Mouse (Mus musculus): ENCODE data around the gene Gsto1.
"Not testable (repeated sequence)": the region's sequence is repeated elsewhere in the genome, so short reads cannot be mapped to it uniquely, and the experiment has no call there.

Gene Gsto1

DNA sequence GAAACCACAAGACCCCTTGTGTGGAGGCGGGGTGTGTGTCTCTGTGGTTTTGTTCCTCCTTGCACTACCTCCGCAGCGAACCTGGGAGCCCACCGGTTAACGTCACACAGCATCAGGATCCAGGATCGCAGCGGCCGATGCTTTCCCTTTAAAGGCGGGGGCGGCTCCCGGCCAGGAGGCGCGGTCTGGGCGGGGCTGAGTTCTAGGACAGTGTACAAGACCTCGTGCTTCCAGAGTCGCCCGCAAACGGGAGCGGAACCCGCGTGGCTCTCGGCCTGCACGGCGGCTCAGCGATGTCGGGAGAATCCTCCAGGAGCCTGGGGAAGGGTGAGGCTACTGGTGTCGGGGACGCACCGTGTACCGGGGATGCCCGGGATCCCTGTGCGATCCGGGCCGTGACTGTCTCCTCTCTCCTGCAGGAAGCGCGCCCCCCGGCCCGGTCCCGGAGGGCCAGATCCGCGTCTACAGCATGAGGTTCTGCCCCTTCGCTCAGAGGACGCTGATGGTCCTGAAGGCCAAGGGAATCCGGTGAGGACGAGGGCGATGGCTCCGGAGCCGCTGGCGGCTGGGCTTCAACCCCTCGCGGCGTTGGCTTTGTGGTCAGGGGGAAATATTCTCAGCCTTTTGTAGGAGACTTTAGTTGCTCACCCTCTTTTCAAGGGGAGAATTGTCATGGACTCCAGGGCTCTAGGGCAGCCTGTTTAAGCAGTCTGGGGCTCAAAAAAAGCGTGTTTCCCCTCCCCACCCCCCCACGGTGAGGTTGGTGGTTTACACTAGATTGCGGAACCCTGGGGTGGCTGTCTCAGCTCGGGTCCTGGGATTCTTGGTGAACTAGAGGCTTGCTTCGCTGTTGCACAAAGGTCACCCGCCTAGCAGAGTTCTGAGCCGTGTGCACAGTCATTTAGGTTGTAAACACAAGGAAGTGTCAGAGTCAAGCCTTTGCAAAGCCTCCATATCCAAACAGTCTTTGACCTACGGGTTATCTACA is at the start of gene Gsto1:
Gene Gsto1 (plus strand): TSS at position 175 of the 988 bp plus-strand sequence.
- DNase-seq, result peak; percentile 88

DNA sequence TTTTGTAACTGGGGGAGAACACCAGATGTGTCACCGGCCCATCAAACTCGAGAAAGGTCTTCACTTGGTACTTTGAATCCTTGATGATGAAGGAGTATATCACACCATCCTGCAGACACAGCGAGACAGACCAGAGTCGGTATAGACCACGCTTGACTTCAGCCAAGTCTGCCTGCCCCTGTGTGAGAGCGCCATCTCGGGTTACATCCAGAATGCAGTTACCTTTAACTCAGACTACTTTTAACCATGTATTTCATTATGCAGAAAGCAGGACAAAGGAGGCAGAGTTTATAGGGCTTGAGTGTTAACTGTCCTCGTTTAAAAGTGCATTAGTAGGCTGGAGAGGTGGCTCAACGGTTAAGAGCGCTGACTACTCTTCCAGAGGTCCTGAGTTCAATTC is 42.7 kb upstream of the Gsto1 start:
- DNase-seq, result no peak

DNA sequence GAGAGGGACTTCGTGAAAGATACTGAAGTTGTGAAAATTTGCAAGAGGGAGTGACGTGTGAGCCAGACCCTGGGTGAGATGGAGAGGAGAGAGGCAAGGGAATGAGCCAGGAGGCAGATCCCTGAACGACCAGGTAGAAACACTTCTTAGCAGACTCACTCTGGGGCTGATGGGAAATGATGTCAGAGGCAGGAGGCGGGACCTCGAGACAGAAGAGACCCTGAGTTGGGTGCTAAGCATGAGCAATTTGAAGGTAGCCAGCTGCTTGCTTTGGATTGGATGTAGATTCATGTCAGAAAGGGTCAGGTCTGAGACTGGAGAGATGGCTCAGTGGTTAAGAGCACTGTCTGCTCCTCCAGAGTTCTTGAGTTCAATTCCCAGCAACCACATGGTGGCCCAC is 40.0 kb upstream of the Gsto1 start:
- no peak for DNase-seq

DNA sequence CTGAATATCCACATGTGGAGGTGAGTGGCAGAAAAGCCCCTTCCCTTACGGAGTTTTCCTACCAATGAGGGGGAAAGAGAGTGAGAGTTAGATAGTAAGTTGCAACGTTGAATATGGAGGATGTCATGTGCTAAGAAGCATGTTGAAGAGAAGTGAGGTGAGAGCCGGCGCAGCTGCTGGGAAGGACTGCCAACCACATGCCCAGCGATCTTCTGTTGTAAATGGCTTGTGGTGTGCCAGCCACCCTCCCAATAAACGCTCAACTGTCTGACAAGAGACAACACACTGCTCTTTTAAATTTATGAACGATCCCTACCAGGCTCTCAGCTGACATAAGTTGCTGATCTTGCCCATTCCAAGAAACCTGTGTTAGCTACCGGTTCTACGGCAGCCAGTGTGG is 37.1 kb upstream of the Gsto1 start:
- no peak for DNase-seq

DNA sequence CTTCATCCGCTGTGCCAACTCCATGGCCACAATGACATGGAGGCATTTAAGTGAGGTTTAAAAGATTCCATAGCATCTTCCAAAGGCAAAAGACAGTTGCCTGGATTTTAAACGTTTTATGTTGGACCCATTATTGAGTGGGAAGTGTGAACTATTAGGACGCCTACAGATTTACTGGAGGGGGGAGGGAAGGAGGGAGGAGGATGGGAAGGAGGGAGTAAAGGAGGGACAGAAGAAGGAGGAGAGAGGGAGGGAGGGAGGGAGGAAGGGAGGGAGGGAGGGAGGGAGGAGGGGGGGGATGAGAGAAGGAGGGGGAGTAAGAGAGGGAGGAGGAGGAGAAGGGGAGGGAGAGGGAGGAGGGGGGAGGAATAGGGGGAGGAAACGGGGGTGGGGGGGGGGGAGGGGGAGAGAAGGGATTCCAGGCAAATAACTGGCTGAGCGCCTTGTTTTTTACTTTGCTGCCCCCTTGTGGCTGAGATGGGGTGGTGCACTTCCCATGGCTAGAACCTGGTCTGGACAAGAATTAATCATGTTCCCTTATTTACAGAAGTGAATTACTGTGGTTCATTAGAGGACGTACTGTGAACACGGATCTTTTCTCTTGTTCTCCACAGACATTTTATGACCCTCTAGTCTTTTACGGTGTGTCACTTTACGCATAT is 33.8 kb upstream of the Gsto1 start:
- peak; percentile 63 for DNase-seq

DNA sequence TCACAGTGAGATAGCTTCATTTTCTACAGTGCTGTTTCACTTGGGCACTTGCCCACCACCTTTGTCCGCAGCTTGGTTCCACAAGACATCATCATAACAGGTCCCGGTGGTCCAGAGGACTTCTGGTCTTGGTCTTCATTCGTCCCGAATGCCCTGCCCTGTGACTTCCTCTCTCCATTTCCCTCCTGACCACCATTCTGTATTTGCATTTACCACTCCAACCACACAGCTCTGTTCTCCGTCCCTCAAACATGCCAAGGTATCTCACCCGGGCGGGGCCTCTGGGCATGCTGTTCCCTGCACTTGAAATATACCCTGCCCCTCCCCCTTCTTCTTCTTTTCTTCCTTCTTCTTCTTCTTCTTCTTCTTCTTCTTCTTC is 33.3 kb upstream of the Gsto1 start:
- no peak for DNase-seq

DNA sequence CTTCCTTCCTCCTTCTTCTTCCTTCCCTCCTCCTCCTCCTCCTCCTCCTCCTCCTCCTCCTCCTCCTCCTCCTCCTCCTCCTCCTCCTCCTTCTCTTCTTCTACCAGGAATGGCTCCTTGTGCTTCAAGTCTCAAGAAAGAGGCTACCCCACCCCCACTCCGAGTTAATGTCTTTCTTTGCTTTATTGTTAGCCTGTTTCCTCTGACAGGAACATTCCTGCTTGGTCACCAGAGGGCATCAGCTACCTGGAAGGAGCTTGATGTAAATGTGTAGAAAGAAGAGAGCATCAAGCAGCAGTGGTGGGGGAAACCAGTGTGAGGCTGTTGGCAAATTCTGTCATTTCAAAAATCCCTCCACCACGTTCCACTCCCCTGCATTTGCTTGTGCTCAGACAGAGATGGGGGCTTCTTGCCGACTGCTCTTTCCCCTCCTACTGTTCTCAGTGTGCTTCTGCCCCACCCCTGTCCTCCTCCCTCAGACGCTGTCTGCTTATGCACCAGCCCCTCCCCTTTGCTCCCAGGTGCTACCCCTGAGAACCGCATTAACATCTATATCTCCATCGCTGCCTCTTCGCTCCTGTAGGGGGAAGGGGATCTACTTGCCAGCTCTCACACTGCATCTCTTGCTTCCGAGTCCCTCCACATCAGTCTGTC is 32.5 kb upstream of the Gsto1 start:
- DNase-seq, result no peak

DNA sequence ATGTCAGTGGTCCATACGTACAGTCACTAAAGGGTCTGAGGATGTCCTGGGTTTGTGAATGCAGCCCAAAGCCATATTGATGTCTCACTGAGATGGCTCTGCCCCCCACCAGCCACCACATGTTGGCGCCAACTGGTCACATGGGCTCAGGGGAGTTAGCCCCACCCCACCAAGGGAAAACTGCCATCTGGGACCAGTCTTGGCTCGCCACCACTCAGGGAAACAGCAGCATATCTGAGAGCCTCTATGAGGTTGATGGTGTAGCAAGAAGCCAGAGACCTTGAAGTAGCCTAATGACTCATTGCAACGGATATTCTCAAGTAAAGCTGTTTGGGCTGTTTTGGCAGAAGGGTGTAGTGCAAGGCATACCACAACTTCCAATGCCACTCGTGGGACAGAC is 30.7 kb upstream of the Gsto1 start:
- DNase-seq, result no peak

DNA sequence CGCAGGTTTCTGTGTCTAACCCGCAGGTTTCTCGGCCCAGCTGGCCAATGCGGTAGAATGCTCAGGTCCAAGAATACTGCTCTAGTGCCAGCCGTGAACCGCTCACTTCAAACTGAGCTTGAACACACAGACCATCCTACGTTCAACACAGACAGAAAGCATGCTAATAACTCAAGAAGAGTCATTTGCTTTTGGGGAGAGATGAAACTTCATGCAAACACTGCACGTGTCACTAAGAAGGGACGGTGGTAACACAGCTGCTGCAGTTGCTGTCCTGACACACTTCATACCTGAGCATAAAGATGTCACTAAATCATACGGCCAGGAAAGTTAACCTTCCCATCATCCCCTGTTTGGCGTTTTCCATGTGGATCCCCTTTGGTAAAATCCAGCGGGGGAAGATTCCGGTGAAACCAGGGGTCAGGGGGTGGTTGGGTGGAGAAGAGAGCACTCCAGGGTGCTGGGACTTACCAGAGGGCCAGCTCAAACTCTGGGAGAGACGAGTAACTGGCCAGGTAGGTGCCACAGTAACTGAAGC is 24.8 kb upstream of the Gsto1 start:
- no peak for DNase-seq

DNA sequence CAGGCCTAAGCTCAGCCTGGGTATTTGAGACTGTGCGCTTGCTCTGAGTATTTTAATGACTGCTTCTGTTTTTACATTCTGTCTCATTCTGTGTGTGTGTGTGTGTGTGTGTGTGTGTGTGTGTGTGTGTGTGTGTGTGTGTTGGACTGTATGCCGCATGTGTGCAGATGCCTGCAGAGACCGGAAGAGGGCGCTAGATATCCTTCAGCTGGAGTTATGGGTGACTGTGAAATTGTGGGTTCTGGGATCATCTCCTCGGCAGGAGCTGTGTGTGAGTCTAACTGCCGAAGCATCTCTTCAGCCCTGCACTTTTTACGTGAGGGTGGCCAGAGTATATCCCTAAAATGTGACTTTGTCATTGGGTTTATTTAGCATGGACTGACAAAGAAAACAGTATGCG is 23.7 kb upstream of the Gsto1 start:
- DNase-seq, result no peak

DNA sequence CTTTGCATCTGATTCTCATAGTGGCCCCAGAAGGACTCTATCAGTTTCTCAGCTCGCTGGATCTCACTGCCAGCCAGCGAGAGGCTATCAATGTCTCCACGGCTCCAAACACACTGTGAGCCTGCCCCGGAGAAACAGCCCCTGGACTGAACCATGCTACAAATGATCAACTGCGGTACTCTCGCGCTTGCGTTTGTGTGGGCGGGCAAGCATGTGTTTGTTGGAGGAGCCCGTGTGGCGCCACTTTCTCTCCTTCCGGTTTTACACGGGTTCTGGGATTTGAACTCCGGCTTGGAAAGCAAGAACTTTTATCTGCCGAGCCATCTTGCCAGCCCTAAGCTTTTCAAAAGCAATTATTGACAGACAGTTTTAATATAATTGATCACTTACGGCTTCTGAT is 22.5 kb upstream of the Gsto1 start:
- DNase-seq, result no peak

DNA sequence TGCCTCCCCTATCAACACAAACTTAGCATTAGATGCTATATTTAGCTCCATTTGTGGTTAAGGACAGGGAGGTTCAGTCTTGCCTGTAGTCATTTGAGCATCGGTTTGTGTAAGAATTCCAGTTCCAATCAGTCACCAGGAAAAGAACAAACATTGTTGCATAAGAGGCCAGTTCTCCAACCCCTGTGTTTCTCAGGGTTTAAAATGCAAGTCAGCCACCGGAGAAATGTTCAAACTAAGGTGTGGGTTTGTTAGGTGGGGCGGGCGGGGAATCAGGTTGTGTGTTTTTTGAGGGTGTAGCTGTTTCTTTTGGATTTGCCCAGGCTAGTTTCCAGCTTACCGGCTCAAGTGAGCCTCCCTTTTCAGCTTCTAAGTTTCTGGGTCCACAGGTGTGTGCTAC is 20.2 kb upstream of the Gsto1 start:
- no peak for DNase-seq

DNA sequence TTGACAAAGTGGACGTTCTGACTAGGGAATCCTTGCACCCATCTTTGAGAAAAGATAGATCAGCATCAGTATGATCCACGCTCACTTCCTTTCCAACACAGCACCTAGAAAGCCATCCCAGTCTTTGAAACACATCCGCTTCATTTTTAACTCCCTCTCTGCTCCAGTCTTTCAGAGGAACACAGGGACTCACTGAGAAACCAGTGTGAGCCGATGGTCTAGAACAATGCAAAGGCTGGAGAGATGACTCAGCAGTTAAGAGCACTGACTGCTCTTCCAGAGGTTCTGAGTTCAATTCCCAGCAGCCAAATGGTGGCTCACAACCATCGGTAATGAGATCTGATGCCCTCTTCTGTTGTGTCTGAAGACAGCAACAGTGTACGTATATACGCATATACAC is 19.0 kb upstream of the Gsto1 start:
- DNase-seq, result no peak

DNA sequence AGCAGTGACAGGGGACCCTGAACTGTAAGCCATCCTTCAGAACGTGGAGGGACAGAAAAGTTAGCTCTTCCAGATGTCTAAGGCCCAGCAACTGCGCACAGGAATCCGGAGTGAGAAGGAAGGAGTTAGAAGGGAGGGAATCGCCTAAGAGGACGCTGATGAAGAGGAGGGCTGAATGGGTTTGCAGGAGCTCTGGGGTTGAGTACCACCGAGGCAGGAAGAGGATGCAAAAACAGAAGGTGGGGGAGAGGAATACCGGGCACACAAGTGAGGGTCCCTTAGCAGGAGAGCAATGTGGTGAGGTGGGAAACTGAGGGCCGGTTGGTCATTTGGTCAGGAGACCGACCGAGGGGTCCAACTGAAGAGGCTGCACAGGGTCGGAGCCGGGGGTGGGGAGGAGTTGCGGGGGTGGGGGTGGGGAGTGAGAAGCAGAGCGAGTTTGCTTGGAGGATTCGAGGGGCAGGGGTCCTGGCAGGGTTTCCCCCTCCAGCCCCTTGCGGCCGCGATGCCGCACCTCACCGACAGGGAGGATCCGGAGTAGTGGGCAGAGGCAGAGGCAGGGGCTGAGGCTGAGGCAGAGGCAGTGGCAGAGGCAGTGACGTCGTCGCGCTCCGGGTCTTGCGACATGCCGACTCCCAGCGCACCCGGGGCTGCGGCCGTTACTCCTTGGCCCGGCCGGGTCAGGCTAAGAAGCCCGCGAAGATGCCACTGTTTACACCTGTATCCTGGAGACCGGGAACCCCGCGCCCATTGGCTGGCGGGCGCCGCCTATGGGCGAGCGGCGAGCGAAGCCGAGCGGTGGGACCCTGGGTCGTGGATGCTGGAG is 17.9 kb upstream of the Gsto1 start:
- peak; percentile 58 for DNase-seq

DNA sequence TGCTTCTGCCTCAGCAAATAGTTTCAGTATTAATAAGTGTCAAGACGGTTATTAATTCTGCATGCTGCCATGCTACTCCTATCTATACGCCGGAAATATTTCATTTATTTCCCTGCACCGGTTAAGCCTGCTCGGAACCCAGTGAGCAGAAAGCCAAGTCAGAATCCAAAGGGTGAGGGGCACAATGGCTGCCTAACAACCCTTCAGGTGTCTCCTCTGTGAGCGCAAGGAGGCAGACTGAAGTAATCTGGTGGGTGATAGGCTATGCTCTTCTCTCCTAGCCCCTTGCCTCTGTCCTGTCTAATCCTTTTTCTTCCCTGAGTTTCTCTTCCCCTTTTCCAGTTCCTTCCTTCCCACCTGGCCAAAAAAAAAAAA is 17.3 kb upstream of the Gsto1 start:
- no peak for DNase-seq

DNA sequence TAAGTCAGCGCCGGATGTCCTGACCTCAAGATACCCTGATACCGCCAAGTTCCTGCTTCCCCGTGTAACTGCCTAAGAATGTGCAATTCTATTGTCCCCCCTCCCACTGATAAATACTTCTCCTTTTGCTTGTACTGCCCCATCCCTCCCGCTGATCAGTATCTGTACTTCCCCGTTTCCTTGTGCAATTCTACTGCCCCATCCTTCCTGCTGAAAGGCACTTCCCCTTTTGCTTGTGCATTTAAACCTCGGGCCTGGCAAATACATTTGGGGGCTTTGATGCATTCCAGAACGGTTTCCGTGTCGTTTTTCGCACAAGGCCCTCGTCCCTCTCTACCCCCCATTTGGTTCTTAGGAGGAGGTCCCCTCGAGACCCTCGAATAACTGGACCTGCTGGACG is 13.5 kb upstream of the Gsto1 start:
- DNase-seq, result not testable (repeated sequence)

DNA sequence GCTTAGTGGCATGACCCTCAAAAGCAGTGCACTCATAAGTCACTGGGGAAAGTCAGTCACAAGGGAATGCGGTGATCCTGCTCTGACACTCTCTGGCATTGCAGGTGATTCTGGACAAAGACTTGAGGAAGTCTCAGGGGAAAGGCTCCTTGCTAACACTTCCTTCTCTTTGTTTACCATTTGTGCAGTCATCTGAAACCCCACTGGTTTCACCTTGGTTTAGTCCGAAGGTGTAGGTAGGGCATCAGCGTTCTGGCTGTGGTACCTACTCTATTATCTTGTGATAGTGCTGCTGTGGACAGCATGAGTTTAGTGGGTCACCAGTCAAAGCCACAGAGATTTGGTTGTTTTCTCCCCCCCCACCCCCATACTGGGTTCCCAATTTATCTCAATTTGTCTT is 5.0 kb upstream of the Gsto1 start:
- DNase-seq, result no peak

DNA sequence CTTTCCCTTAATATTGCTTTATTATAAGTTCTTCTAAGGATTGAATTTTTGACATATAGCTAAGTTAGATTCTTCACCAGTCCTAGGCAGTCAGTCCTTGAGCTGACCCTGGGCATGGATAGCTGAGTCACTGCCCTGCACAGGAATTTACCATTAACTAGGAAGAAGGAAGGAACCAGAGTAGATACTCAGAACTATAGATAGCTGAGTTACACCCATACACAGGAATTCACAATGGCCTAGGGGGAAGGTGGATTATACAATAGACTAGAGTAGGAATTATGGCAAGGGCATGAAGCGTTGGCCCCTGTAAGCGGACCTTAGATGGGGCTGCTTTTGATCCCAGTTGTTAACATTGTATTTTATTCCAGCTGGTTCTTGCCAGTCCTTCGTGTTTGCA is 2.6 kb upstream of the Gsto1 start:
- not testable (repeated sequence) for DNase-seq

DNA sequence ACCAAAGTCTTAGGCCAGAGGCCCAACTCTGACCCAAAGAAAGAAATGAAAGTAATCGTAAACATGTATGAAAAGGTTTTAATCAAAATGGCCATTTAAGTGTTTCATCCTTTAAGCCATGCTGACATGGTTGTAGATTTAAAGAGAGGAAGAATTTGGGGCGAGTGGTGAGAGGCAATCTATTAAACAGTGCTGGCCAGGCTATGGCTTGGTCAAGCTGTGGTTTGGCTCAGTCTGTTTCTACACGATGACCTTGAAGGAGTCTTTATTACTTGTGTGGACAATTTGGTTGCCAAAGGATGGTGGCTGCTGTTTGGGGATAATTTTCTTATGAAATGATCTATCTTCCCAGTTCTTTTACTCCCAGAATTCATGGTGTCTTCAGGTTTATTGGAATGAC is 1.7 kb upstream of the Gsto1 start:
- DNase-seq, result no peak

DNA sequence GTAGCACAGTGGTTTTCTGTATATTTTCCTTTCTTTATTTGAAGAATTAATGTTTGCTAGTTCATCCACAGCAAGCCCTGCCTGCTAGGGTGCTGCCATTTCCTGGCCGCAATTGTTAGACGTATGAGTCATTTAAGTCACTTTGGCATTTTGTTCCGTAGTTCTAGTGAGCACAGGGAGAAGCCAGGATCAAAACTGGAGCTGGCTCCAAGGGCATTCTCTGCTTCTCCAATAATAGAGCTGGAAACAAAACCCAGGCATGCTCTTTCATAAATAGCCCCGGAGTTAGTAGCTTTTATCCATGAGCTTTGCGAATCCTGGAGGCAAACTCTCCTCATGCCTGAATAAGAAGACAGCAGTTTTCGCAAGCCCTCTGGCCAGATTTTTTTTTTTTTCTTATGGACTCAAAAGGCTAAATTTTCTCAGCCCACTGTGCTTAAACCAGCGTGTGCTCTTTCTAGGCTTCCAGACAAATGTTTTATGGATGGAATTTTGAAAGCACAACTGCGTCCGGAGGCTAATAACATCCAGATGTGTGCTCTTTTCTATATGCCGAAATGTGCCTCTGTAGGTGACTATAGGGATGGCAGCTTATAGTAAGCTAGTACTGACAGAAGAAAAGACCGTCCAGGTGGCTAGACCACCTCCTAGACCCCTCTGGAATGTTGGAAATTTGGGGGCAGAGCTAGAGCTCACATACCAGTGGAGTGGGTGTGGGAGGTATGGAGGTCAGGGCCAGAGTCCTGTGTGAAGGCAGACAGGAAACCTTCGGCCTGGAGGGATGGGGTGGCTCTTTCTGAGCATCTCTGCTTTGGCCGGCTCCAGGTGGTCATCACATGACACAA is 597 bp upstream of the Gsto1 start:
- DNase-seq, result no peak

Measured in right cerebral cortex, postnatal 25 days (tissue).